Mouse (Mus musculus) embryonic facial prominence, embryonic 14.5 days (tissue): Measurements from ENCODE around the gene Kif13a. TPM values are rescaled to one million over a fixed set of nuclear protein-coding genes. Genes with fewer than 3 reads are reported as not detected.

ENCODE experiments used
- ATAC-seq: fragments of 200-750 bp; cut with Nextera tagmentation; 2 replicates; pipeline ENCODE4 v1.8.0; 2017; ENCODE audit warnings: low read depth, moderate number of reproducible peaks, moderate TSS enrichment
- DNase-seq: peaks from one replicate; pipeline ENCODE4 v3.0.0-alpha.2; 2015; ENCODE audit warnings: low spot score
- H3K27ac ChIP-seq: fragments of 300-500 bp; sonication (generic); replicated peaks from 2 replicates; pipeline ENCODE4 v1.5.1; 2014; ENCODE audit warnings: low read depth, mild to moderate bottlenecking, low read length, moderate library complexity
- H3K27me3 ChIP-seq: fragments of 300-500 bp; sonication (generic); replicated peaks from 2 replicates; pipeline ENCODE4 v1.6.1; 2014; ENCODE audit warnings: low read length; ENCODE audit not compliant: control insufficient read depth, insufficient read depth
- H3K36me3 ChIP-seq: fragments of 300-500 bp; sonication (generic); 2 replicates; pipeline ENCODE4 v1.6.1; 2014; ENCODE audit warnings: low read length, mixed read lengths; ENCODE audit not compliant: control insufficient read depth, insufficient read depth
- H3K4me1 ChIP-seq: fragments of 300-500 bp; sonication (generic); 2 replicates; pipeline ENCODE4 v1.6.1; 2014; ENCODE audit warnings: antibody characterized with exemption, low read length; ENCODE audit not compliant: control insufficient read depth, insufficient read depth
- H3K4me2 ChIP-seq: fragments of 300-500 bp; sonication (generic); 2 replicates; pipeline ENCODE4 v1.6.1; 2014; ENCODE audit warnings: low read depth, mild to moderate bottlenecking, low read length, moderate library complexity, mixed read lengths
- H3K4me3 ChIP-seq: fragments of 300-500 bp; sonication (generic); 2 replicates; pipeline ENCODE4 v1.5.1; 2014; ENCODE audit warnings: low read depth, mild to moderate bottlenecking, low read length
- H3K9ac ChIP-seq: fragments of 300-500 bp; sonication (generic); 2 replicates; pipeline ENCODE4 v1.6.1; 2014; ENCODE audit warnings: low read depth, mild to moderate bottlenecking, low read length, moderate library complexity, mixed read lengths
- H3K9me3 ChIP-seq: fragments of 300-500 bp; sonication (generic); 2 replicates; pipeline ENCODE4 v1.6.1; 2016; ENCODE audit warnings: low read length; ENCODE audit not compliant: control insufficient read depth
- WGBS: fragments of 180-500 bp; shearing (Covaris S2); extraction: QIAGEN DNeasy Blood & Tissue Kit; methylation state at CpG from one replicate; pipeline ENCODE4 v1.1.7; 2014; 5-methylcytosine and 5-hydroxymethylcytosine counted together
- polyA plus RNA-seq: library from polyadenylated mRNA; unstranded; fragments of >200 nt; fragmentation: Nextera tagmentation; extraction: Ambion mirVana; gene quantifications from 2 replicates; pipeline ENCODE4 v1.2.1, GENCODE M21; 2014

Gene Kif13a
- polyA plus RNA-seq, 1 experiment from 2014 or later, result 24.0 TPM

- no peak overlapping the region for H3K9ac ChIP-seq
- no peaks in the 10 kb centered on the region for H3K36me3 ChIP-seq
- DNase-seq, result no peak
- H3K4me1 ChIP-seq, result no peaks in the 10 kb centered on the region
- 79% methylated on average over 5 of the region's 5 CpGs for WGBS
- no peak for ATAC-seq
- no peak overlapping the region for H3K27ac ChIP-seq
- no peaks in the 10 kb centered on the region for H3K9me3 ChIP-seq
- no peak overlapping the region for H3K4me3 ChIP-seq
- H3K4me2 ChIP-seq, result no peak overlapping the region
- no peaks in the 10 kb centered on the region for H3K27me3 ChIP-seq
These were observed 29.5 kb upstream of the Kif13a start for GRCm38 (mm10) chr13:46959139-46959538.

- ATAC-seq (no peak), DNase-seq (peak; percentile 61)
- Histone ChIP-seq H3K36me3 (no peaks in the 10 kb centered on the region), H3K9me3 (0 out of 2 replicates have a peak, but pooled peaks cover 7% of the 10 kb centered on the region), H3K27ac (peak overlapping the region; percentile 48; the same call in 1 of the 2 replicates), H3K27me3 (no peaks in the 10 kb centered on the region), H3K4me3 (no peak overlapping the region), H3K9ac (no peak overlapping the region), H3K4me1 (peaks cover 5% of the 10 kb centered on the region; the same call in 1 of the 2 replicates), H3K4me2 (peak overlapping the region; percentile 29; the same call in 1 of the 2 replicates)
- whole genome bisulfite sequencing, result 53% methylated on average over 15 of the region's 15 CpGs
These were observed 21.5 kb upstream of the Kif13a start for GRCm38 (mm10) chr13:46951212-46951611.

- Histone ChIP-seq H3K27me3 (no peaks in the 10 kb centered on the region), H3K4me2 (no peak overlapping the region), H3K9me3 (0 out of 2 replicates have a peak, but pooled peaks cover 7% of the 10 kb centered on the region), H3K9ac (no peak overlapping the region), H3K4me1 (peaks cover 11% of the 10 kb centered on the region; the same call in 1 of the 2 replicates), H3K4me3 (no peak overlapping the region), H3K27ac (no peak overlapping the region), H3K36me3 (no peaks in the 10 kb centered on the region)
- WGBS, result 88% methylated on average over 2 of the region's 2 CpGs
- ATAC-seq (no peak), DNase-seq (no peak)
These were observed 20.1 kb upstream of the Kif13a start for GRCm38 (mm10) chr13:46949741-46950140.

- Histone ChIP-seq H3K4me2 (no peak overlapping the region), H3K27ac (no peak overlapping the region), H3K9me3 (0 out of 2 replicates have a peak, but pooled peaks cover 7% of the 10 kb centered on the region), H3K4me1 (peaks cover 11% of the 10 kb centered on the region; the same call in 1 of the 2 replicates), H3K27me3 (no peaks in the 10 kb centered on the region), H3K36me3 (no peaks in the 10 kb centered on the region), H3K4me3 (no peak overlapping the region), H3K9ac (no peak overlapping the region)
- no peak for ATAC-seq
- WGBS, result 50% methylated on average over 3 of the region's 3 CpGs
- no peak for DNase-seq
These were observed 18.4 kb upstream of the Kif13a start for GRCm38 (mm10) chr13:46948027-46948426.

- H3K36me3 ChIP-seq, result no peaks in the 10 kb centered on the region
- H3K9ac ChIP-seq, result no peak overlapping the region
- H3K9me3 ChIP-seq, result 0 out of 2 replicates have a peak, but pooled peaks cover 7% of the 10 kb centered on the region
- WGBS, result 26% methylated on average over 5 of the region's 5 CpGs
- no peak overlapping the region for H3K4me2 ChIP-seq
- H3K4me1 ChIP-seq, result peaks cover 8% of the 10 kb centered on the region; the same call in 1 of the 2 replicates
- H3K4me3 ChIP-seq, result no peak overlapping the region
- DNase-seq (no peak), ATAC-seq (no peak)
- no peaks in the 10 kb centered on the region for H3K27me3 ChIP-seq
- no peak overlapping the region for H3K27ac ChIP-seq
These were observed 16.4 kb upstream of the Kif13a start for GRCm38 (mm10) chr13:46946041-46946440.

GRCm38 (mm10) chr13:46945256-46945655, 15.6 kb upstream of the Kif13a start:
- Histone ChIP-seq H3K36me3 (no peaks in the 10 kb centered on the region), H3K9ac (no peak overlapping the region), H3K4me2 (no peak overlapping the region), H3K27ac (no peak overlapping the region), H3K4me3 (no peak overlapping the region), H3K4me1 (peaks cover 7% of the 10 kb centered on the region; the same call in 1 of the 2 replicates), H3K9me3 (0 out of 2 replicates have a peak, but pooled peaks cover 6% of the 10 kb centered on the region), H3K27me3 (no peaks in the 10 kb centered on the region)
- DNase-seq (no peak), ATAC-seq (no peak)
- 70% methylated on average over 3 of the region's 3 CpGs for WGBS

GRCm38 (mm10) chr13:46943294-46943693, 13.6 kb upstream of the Kif13a start:
- DNase-seq (no peak), ATAC-seq (no peak)
- H3K4me1 ChIP-seq, result peaks cover 7% of the 10 kb centered on the region; the same call in 1 of the 2 replicates
- H3K4me3 ChIP-seq, result no peak overlapping the region
- no peaks in the 10 kb centered on the region for H3K9me3 ChIP-seq
- H3K27ac ChIP-seq, result no peak overlapping the region
- H3K36me3 ChIP-seq, result no peaks in the 10 kb centered on the region
- H3K27me3 ChIP-seq, result no peaks in the 10 kb centered on the region
- H3K4me2 ChIP-seq, result no peak overlapping the region
- no peak overlapping the region for H3K9ac ChIP-seq

- H3K27me3 ChIP-seq, result no peaks in the 10 kb centered on the region
- ATAC-seq (no peak), DNase-seq (no peak)
- H3K4me3 ChIP-seq, result no peak overlapping the region
- no peaks in the 10 kb centered on the region for H3K4me1 ChIP-seq
- no peaks in the 10 kb centered on the region for H3K36me3 ChIP-seq
- H3K9me3 ChIP-seq, result no peaks in the 10 kb centered on the region
- no peak overlapping the region for H3K9ac ChIP-seq
- WGBS, result 79% methylated on average over 10 of the region's 10 CpGs
- H3K27ac ChIP-seq, result no peak overlapping the region
- H3K4me2 ChIP-seq, result no peak overlapping the region
These were observed 4.4 kb upstream of the Kif13a start for GRCm38 (mm10) chr13:46934116-46934515.

GRCm38 (mm10) chr13:46932846-46933245, 3.2 kb upstream of the Kif13a start:
- no peak for ATAC-seq
- H3K36me3 ChIP-seq, result no peaks in the 10 kb centered on the region
- H3K9me3 ChIP-seq, result no peaks in the 10 kb centered on the region
- no peak overlapping the region for H3K4me2 ChIP-seq
- no peaks in the 10 kb centered on the region for H3K27me3 ChIP-seq
- DNase-seq, result no peak
- no peak overlapping the region for H3K9ac ChIP-seq
- 0 out of 2 replicates have a peak, but pooled peaks cover 2% of the 10 kb centered on the region for H3K4me1 ChIP-seq
- H3K27ac ChIP-seq, result no peak overlapping the region
- WGBS, result 73% methylated on average over 6 of the region's 6 CpGs
- no peak overlapping the region for H3K4me3 ChIP-seq
